Mouse (Mus musculus): Measurements from ENCODE around the gene March4.

Gene March4

GRCm38 (mm10) chr1:72530516-72531196 is 6.1 kb downstream of the March4 start:
- DNase-seq (ENCODE audit: extremely low read depth, low read depth, low spot score): no peak

DNA sequence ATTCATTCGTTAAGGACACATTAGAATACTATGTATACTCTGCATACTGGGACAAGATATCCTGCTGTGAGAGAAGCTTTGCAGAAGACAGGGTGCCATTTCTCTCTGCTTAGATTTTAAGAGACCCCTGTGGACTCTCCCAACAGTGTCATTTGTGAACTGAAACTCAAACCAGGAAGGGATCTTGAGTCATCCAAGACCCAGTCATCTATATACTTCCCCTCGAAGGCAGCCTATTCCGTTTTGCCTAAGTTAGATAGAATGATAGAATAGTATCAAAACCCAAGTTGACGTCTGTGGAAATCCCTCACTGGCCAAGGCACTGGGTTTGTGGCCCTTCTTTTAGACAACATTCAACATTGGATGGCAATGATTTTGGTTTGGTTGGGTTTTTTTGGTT is 7.5 kb downstream of the March4 start:
- DNase-seq (ENCODE audit: extremely low read depth, low read depth, low spot score): no peak

DNA sequence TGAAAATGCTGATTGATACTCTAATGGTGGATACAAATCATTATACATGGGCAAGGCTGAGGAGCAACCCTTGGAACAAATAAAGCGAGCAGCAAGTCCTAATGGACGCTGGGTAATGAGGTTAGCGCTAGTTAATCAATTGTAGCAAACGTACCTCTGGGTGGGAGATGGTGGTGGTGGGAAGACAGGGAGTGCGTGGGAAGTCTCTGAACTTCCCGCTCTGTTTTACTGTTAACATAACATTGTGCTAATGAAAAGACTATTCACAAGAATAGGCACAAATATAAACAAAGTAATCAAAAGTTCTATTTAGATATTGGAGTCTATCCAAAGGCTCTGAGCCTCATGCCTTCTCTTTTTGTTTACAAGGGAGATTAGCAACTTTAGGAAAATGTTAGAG is 13.1 kb downstream of the March4 start:
- no peak for DNase-seq (ENCODE audit: extremely low read depth, low read depth, low spot score)

DNA sequence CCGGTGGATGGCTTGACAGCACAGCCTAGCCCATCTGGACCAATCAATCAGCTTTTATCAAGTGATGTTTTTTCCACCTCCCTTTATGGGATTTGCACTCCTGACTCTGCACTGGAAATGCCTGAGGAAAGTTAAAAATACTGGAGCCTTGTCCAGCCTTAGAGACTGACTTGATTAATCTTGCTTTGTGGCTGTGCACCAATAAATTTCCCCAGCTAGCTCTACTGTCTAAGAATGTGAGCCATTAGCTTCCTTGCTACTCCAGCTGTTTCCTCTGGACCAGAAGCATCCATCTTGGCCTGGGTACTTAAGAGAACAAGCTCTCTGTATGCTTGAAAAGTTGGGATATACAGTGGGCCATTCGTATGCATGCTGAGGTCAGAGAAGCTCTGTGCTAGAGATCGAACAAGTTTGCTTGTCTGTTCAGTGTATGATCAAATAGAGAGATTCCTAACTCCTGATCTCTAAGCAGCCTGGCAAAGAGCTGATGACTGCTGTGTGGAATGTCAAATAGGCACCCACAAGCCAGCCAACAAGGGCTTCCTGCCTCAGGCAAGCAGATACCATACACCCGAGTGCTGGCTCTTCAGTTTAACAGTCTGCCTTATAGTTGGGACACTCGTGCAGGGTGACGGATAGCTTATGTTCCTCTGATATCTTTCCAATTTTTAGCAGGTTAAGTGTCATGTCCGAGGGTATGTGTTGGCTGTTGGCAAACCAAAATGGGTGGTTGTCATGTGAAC is 25.8 kb downstream of the March4 start:
- DNase-seq (ENCODE audit: extremely low read depth, low read depth, low spot score): no peak

DNA sequence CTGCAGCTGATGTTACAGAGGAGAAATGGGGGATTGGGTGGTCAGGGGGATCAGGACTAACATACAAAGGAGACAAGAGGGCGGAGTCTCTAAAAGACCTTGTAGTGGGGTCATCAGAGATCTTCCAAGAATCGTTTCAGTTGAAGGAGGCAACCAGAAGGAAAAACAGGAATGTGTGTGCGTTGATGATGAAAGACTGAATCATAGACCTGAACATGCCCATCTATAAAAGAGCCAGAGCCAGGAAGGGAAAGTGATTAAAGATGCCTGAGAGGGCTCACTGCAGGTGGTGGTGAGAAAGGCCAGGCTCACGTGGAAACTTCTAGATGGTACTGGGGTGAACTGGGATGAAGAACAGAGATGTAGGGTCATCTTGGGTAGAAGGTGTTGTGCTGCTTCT is 27.2 kb downstream of the March4 start:
- DNase-seq (ENCODE audit: extremely low read depth, low read depth, low spot score): no peak

DNA sequence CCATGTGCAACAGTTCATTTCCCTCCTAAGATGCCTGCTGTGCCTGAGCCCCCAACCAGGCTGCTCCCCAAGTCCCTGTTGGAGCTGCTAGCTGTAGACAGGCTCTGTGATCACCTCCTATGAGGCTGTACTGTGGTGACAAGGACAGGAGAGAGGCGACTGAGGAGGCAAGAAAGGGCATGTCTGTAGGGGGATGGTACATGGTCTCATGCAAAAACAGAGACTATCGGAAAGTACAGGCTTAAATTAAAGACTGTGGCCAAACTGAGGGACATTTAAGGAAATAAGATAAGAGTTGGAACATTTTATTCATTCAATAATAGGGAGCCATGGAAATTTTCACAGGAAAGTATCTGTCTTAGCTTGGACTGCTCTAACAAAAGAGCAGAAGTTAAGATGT is 29.1 kb downstream of the March4 start:
- DNase-seq (ENCODE audit: extremely low read depth, low read depth, low spot score): no peak

DNA sequence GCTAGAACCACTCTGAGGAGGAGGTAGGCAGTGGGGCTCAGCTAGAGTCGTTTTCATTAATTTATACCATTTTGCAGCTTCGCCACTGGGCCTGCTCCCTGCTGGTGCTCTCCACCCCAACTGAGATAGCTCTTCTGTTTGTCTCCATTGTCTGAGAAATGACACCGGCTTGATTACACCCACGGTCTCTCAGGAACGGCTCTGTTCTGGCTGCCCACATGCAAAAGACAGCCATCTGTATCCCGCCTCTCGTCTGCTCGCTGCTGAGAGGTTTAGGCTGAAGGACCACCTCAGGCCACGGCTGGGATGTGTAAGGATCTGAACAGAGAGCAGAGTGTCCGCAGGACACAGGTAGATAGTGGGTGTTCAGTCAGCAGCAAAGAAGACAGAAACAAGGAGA is 30.5 kb downstream of the March4 start:
- no peak for DNase-seq (ENCODE audit: extremely low read depth, low read depth, low spot score)

DNA sequence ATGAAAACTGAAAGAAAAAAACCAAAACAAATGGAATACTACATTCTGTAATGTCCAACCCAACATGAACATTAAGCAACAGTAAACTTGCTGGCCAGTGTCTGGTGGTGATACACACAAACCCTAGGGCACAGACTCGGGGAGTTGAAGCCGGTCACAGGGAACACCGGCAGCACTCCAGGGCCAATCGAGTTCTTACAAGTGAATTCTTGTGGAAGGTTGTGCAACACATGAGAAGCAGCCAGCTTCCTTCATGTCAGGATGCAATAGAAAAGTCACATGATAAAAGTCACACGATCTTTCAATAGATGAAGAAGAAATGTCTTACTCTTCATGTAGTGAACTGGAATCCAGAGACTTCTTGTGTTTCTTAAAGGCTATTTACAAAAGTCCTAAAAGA is 39.1 kb downstream of the March4 start:
- peak; percentile 72 for DNase-seq (ENCODE audit: extremely low read depth, low read depth, low spot score)

- DNase-seq (ENCODE audit: extremely low read depth, low read depth, low spot score): no peak
These were observed 43.3 kb downstream of the March4 start for GRCm38 (mm10) chr1:72493454-72493853.

DNA sequence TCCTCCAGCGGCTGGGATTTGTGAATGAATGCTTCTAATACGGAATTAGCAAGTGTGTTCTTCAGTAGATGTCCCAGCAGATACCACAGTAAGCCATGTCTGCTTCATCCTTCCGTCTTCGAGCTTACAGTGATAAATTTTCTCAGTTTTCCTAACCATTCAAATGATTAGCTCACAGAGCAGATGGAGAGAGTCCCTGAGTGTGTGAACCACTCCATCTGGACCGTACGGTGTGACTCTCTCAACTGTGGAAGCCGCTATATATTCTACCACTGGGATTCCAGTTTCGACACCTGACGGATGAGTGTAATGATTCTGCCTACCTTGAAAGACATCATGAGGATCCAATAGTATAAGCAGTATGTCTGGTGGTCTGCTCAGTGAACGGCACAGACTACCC is 44.1 kb downstream of the March4 start:
- no peak for DNase-seq (ENCODE audit: extremely low read depth, low read depth, low spot score)

GRCm38 (mm10) chr1:72491307-72491706 is 45.4 kb downstream of the March4 start:
- DNase-seq (ENCODE audit: extremely low read depth, low read depth, low spot score): no peak

- no peak for DNase-seq (ENCODE audit: extremely low read depth, low read depth, low spot score)
These were observed 45.9 kb downstream of the March4 start for GRCm38 (mm10) chr1:72490801-72491200.

GRCm38 (mm10) chr1:72490193-72490592 is 46.5 kb downstream of the March4 start:
- no peak for DNase-seq (ENCODE audit: extremely low read depth, low read depth, low spot score)

DNA sequence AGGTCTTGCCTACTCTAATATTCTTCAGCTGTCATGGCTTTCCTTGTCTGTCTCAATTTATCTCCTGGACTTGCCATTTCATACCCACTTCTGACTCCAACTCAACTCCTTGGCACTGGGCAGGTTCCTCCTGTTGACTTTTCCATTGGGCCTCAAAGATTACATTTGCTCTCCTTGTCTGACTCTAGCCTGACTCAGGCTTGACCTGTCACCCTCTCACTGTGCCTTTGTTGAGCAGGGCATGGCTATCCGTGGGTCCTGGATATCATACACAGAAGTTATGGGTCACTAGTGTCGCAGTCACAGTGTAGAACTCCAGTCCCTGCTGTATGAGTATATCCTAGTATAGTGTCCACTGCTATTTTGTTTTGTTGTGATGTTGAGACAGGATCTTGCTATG is 60.1 kb downstream of the March4 start:
- no peak for DNase-seq (ENCODE audit: extremely low read depth, low read depth, low spot score)

GRCm38 (mm10) chr1:72469075-72469474 is 67.7 kb downstream of the March4 start:
- DNase-seq (ENCODE audit: extremely low read depth, low read depth, low spot score): no peak

GRCm38 (mm10) chr1:72468466-72469003 is 68.2 kb downstream of the March4 start:
- no peak for DNase-seq (ENCODE audit: extremely low read depth, low read depth, low spot score)

- no peak for DNase-seq (ENCODE audit: extremely low read depth, low read depth, low spot score)
These were observed 71.7 kb downstream of the March4 start for GRCm38 (mm10) chr1:72464926-72465583.

DNA sequence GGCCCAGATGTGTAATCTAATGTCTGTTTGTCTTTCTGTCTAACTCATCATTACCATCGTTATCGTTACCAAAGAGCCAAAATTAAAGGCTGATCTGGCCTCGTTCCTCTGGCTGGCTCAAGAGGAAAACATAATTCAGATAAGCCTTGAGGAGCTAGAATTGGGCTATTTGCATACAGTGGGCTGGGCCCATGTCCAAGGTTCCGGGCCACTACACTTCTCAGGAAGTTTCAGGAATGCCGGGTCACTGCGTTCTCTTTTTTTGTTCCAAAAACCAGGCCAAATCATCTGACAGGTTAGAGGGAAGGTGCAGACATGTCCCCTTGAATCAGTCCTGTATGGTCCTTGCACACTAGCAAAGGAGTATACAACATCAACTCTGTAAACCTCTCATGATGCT is 74.2 kb downstream of the March4 start:
- no peak for DNase-seq (ENCODE audit: extremely low read depth, low read depth, low spot score)

DNA sequence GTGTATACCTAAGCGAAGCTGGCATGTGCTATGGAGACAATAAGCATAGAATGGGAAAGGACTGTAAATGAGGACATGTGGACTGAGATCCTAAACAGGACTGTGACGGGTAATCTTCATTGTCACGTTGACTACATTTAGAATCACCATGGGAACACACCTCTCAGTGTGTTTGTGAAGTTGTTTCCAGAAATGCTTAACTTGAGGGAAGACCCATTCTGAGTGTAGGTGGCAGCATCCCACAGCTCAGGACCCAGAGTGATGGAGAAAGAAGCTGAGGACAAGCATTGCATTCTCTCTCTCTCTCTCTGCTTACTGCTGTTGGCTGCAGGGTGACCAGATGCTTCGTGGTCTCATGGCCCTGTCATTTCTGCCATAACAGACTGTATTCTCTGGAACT is 79.1 kb downstream of the March4 start:
- DNase-seq (ENCODE audit: extremely low read depth, low read depth, low spot score): no peak

DNA sequence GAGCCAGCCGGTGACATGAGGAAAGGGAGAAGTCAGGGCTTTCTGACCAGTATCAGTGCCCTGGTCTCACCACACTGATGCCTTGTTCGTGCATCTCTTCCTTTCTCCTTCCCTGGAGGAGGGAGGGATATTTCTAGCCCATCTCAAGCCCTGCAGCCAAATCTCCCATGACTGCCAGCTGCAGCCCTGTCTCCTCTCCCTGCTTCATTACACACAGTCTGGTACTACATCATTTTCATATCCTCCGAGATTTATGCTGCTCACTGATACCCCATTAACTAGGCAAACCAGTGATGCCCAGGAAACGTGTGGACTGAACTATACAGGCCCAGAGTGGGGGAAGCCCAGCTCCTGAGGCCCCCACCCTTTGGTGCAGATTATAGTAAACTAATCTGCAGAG is 80.8 kb downstream of the March4 start:
- no peak for DNase-seq (ENCODE audit: extremely low read depth, low read depth, low spot score)

DNA sequence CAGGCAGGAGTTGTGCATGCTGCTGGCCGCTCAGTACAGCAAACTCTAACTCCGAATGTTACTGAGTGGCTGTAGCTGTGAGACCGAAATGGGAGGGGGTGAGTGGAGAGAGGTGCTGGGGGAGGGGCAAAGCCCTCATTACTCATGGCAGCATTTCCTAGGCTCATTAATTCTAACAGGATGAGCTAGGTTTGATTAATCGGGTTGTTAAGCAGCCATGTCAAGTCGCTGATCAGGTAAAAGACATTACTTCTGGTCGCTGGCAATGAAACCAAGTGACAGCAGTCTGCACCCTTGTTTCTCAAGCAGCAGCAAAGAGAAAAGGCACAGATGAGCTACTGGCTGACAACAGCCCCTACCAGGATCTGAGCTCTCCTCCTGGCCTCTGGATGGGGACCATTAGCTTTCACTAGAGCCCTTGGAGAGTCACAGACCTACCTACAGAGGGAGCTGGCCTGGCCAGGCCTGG is 82.0 kb downstream of the March4 start:
- no peak for DNase-seq (ENCODE audit: extremely low read depth, low read depth, low spot score)

GRCm38 (mm10) chr1:72452839-72453238 is 83.9 kb downstream of the March4 start:
- DNase-seq (ENCODE audit: extremely low read depth, low read depth, low spot score): no peak

All from fat pad, adult 2 months (tissue).